Mouse (Mus musculus) liver, embryonic 14.5 days (tissue): ENCODE results near the gene Fat3.

Source experiments
- CTCF ChIP-seq: IDR thresholded peaks from 2 replicates; pipeline ENCODE4 v1.5.1; 2016; ENCODE audit warnings: antibody characterized with exemption, low read depth, control low read depth
- EP300 ChIP-seq: IDR thresholded peaks from 2 replicates; pipeline ENCODE4 v1.6.1; 2016; ENCODE audit warnings: antibody characterized with exemption, low read depth

GRCm38 (mm10) chr9:16356636-16357035, 144.4 kb downstream of the Fat3 start:
- no peak for TF ChIP-seq CTCF
- no peak for TF ChIP-seq EP300
